Mouse (Mus musculus): ENCODE results near the gene Odc1. TPM values are rescaled to one million over a fixed set of nuclear protein-coding genes. Genes with fewer than 3 reads are reported as not detected.
"Not testable (repeated sequence)": the region's sequence is repeated elsewhere in the genome, so short reads cannot be mapped to it uniquely, and the experiment has no call there.

The Odc1 gene
- total RNA-seq, 2 experiments from 2014 or later: 75.5 to 77.0 TPM

- peak in 1 of 2 experiments; percentile 63 for DNase-seq (ENCODE audit: low spot score in 2 of 2)
These were observed 3.9 kb downstream of the Odc1 start for GRCm38 (mm10) chr12:17548505-17548904.

GRCm38 (mm10) chr12:17549421-17549820 lies 4.8 kb downstream of the Odc1 start:
- not testable (repeated sequence) for DNase-seq (ENCODE audit: low spot score in 2 of 2)

- no peak for DNase-seq (ENCODE audit: low spot score in 2 of 2)
These were observed 6.8 kb downstream of the Odc1 start for GRCm38 (mm10) chr12:17551208-17551995.

- DNase-seq (ENCODE audit: low spot score in 2 of 2): no peak
These were observed 7.8 kb downstream of the Odc1 start for GRCm38 (mm10) chr12:17552420-17552819.

GRCm38 (mm10) chr12:17552949-17553348 lies 8.4 kb downstream of the Odc1 start:
- DNase-seq (ENCODE audit: low spot score in 2 of 2): no peak

GRCm38 (mm10) chr12:17553627-17554026 lies 9.0 kb downstream of the Odc1 start:
- no peak for DNase-seq (ENCODE audit: low spot score in 2 of 2)

- DNase-seq (ENCODE audit: low spot score in 2 of 2): peak; percentile 85 to 88
These were observed 9.8 kb downstream of the Odc1 start for GRCm38 (mm10) chr12:17554200-17554951.

- peak; percentile 84 to 89 for DNase-seq (ENCODE audit: low spot score in 2 of 2)
These were observed 12.1 kb downstream of the Odc1 start for GRCm38 (mm10) chr12:17556430-17557343.

- peak in 1 of 2 experiments; percentile 56 for DNase-seq (ENCODE audit: low spot score in 2 of 2)
These were observed 12.9 kb downstream of the Odc1 start for GRCm38 (mm10) chr12:17557344-17557966.

GRCm38 (mm10) chr12:17557967-17558345 lies 13.4 kb downstream of the Odc1 start:
- peak in 1 of 2 experiments; percentile 71 for DNase-seq (ENCODE audit: low spot score in 2 of 2)

GRCm38 (mm10) chr12:17562396-17562795 lies 17.8 kb downstream of the Odc1 start:
- no peak for DNase-seq (ENCODE audit: low spot score in 2 of 2)

GRCm38 (mm10) chr12:17565393-17566045 lies 20.9 kb downstream of the Odc1 start:
- no peak for DNase-seq (ENCODE audit: low spot score in 2 of 2)

- no peak for DNase-seq (ENCODE audit: low spot score in 2 of 2)
These were observed 21.4 kb downstream of the Odc1 start for GRCm38 (mm10) chr12:17566046-17566408.

GRCm38 (mm10) chr12:17568564-17568963 lies 24.0 kb downstream of the Odc1 start:
- DNase-seq (ENCODE audit: low spot score in 2 of 2): no peak

- DNase-seq (ENCODE audit: low spot score in 2 of 2): no peak
These were observed 30.0 kb downstream of the Odc1 start for GRCm38 (mm10) chr12:17574591-17574990.

- DNase-seq (ENCODE audit: low spot score in 2 of 2): no peak
These were observed 30.7 kb downstream of the Odc1 start for GRCm38 (mm10) chr12:17575156-17575910.

- DNase-seq (ENCODE audit: low spot score in 2 of 2): no peak
These were observed 31.4 kb downstream of the Odc1 start for GRCm38 (mm10) chr12:17576041-17576440.

GRCm38 (mm10) chr12:17578601-17579000 lies 34.0 kb downstream of the Odc1 start:
- no peak for DNase-seq (ENCODE audit: low spot score in 2 of 2)

- DNase-seq (ENCODE audit: low spot score in 2 of 2): no peak
These were observed 36.4 kb downstream of the Odc1 start for GRCm38 (mm10) chr12:17581001-17581400.

GRCm38 (mm10) chr12:17582406-17582805 lies 37.8 kb downstream of the Odc1 start:
- no peak for DNase-seq (ENCODE audit: low spot score in 2 of 2)
